Mouse (Mus musculus): ENCODE measurements at regions not wholly inside any gene's neighbourhood (a gene's known extent, or its start where the extent isn't known, plus 50 kb on each side); places are given as distances from the start of the nearest gene placed in this dataset.

DNA sequence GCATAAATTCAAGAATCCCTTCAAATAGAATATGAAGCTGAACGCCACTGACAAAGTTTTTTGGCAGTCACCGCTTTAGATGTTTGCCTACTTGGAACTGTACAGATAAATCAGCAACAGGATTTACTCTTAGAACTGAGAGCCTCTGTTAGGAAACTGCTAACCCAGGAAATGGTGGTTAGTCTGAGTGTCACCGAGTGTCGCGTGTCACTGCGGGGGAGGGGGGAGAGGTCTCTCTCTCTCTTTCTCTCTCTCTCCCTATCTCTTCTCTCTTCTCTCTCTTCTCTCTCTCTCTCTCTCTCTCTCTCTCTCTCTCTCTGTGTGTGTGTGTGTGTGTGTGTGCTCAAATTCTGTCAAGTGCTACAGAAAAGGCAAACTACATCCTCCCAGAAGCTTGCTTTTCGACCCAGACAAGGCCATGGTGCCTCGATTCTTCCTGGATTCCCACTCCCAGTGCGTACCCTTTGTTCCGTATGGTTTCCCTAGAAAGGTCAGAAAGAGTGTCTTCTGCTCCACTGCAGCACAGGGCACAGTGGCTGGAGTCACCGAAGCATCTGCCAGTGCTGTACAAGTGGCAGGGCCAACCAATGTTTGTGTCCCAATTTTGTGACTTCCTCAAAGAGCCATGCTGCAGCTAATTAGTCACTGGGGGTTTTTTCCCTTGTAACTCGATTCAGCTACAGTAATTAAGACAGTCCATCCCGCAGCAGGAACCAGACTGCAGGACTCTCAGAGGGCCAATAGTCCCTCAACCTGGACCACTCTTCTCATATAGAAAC, 87.0 kb downstream of the Cog6 start:
- DNase-seq = no peak

DNA sequence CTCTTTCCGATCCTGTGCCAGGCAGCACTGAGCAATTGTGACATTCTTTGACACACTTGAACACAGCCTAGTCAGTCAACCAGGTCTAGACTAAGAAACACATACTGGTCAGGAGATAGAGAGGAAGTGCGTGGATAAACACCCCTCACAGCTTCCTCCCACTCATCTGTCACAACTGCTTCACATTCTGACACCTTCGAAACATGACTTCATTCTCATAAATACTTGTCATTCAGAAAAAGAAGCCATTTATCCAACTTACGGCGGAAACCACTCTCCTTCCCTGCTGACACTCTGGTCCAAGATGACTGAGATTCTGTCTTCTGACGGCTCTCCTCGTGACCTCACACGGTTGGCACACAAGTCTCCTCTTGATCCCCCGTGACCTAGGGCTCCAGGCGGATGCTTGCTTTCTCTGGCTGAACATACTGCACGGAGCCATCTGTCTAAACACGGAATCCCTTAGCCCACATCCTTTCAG, 89.6 kb downstream of the Cog6 start:
- no peak for DNase-seq

DNA sequence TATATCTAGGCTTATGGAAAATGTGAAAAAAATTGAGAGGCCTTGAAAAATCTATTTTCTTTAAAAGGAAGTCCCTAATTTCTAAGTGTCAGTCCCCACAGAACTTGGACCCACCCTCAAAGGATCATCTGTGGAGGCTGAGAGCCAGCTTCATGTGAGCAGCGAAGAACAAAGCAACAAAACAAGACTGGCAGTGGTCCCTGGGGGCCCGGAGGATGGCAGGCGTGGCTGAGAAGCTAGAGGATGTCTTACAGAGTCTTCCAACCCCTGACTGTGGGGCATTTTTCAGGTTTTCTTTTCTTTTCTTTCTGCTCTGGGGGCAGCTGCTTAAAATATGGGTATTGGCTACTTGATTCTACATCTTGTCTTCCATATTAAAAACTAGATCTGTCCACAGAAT, 90.5 kb downstream of the Cog6 start:
- no peak for DNase-seq

DNA sequence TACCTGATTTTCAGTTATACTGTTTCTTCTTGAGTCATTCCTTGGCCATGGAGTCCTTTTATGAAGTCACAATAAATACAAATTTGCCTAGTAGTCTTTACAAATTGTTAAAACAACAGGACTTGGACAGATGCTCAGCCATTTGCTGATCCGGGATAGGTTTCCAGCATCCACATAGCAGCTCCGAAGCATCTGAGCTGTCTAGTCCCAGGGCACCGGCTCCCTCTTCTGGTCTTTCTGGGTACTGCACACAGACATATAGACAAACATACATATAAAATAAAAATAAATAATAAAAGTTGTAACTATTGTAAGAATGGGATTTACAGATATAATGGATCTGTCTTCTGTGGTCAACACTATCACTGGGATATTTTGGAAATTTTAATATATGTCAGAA, 91.8 kb downstream of the Cog6 start:
- no peak for DNase-seq

DNA sequence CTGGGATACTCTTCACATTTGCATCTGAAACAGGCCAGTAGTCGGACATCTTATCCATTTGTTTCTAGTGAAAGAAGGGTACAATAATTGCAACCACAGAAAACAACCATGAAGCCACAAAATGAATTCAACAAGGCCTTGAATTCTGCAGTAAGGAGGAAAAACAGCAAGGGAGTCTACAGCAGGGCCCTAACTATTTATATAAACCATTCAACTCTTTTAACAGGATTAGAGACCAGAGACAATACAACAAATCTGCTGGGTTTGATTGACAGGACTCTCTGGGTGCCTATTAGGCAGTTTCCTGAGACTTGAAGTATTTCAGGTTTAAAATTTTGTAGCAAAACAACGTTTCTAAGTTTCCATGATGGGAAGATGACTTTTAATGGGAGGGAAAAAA, 92.4 kb downstream of the Cog6 start:
- no peak for DNase-seq

DNA sequence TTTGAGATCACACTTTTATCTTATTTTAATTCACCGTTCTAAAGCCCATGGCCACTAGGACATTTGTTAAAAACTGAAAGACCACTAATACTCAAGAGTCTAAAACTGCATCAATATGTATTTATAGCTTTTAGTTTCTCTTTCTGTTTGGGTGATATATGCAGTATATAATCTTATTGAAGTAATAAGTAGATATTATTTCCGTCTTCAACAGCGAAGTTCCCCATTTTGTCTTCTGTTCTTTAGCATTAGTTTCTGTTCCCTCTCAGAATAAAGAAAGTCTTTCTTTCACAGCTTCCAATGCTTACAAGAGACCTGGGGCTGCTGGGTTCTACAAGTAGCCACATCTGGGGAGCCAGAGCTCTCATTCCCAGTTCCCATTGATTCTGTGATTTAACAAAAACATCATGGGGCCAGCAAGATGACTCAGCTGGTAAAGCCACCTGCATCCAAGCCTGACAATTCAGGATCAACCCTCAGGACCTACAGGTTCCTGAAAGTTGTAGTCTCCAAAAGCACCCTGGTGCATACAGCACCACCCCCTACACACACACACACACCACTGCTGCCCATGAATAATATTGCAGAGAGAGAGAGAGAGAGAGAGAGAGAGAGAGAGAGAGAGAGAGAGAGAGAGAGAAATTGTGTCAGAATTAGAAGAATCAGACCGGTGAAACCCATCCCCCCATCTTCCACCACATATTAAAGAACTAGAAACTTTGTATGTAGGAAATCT, 93.0 kb downstream of the Cog6 start:
- DNase-seq = no peak

DNA sequence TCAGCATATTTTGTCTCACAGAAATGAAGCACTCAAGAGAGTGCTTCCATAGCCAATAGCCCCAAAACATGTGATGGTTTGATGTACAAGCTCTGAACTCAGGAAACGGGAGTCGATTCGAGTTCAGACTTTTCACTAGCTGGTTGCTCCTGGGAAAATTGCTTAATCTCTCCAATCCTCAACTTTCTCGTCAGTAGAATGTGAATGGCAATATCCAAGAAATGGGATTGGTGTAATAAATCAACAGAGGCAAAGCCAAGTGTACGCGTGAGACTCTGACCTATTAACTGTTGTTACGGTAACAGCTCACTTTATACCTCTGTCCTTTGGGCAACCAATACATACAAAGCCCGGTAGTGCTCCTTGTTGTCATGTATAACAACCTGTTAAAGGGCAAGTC, 94.6 kb downstream of the Cog6 start:
- DNase-seq = no peak

DNA sequence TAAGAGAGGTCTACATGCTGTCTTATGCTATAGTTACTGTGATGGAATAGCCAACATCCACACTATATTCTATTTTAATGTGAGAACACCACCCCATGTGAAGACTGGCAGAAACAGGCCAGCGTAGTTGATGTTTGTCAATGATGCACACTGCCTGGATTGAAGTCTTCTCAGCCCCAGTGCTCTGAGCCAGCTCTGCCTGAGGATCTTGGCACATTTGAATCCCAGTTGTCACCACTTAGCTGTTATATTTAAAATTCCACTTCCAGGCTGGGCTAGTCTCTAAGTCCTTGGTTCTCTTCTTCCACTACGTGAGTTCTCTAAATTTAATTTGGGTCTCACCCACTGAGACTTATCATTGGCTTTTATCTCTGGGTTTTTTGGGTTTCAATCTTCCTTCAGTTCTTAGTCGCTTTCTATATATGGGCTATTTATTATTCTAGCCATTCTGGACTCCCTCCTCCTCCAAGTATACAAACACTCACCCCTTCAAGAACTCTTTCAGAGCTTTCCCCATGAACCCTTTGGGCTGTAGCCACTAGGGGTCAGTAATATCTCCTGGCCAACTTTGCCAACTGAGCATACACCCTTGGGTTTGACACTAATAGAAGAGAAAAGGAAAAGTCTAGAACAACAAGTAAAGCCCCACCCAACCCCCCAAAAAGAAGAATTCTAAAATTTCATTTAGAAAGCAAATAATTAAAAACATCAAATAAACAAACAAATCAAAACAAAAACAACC, 110.0 kb downstream of the Cog6 start:
- no peak for DNase-seq

DNA sequence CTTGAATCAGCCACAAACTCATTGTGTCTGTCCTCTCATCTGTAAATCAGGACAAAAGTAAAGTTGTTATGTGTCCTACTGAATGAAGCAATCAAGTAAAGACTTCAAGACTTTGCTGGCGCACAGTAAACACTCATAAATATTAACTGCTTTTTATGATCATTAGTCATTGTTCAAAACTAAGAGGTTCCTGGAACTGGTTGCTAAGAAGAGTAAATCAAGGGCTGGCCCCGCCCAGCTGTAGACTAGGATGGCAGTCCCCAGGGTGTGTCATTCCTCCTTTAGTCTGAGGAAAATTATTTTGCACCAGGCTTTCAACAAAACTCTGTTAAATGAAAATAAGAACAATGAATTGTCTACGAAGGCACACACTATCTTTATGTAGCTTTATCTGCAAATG, 113.0 kb downstream of the Cog6 start:
- no peak for DNase-seq

DNA sequence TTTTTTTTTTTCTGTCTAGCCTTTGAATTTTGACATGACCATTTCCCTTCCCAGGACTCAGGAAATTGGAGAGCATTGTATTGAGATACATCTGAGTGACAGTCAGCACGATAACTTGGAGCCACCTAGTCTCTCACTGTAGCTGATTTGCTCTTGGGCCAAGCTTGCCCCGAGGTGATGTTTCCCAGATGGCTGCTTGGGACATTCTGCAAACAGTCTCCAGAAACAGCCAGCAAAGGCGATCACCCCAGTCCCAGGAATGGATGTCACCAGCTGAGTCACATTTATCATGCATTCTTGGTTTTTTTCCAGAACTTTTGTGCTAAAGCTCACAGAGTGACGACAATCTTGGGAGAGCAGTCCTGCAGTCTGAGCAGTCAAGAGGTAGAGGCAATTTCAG, 119.4 kb downstream of the Cog6 start:
- DNase-seq = peak; percentile 8

DNA sequence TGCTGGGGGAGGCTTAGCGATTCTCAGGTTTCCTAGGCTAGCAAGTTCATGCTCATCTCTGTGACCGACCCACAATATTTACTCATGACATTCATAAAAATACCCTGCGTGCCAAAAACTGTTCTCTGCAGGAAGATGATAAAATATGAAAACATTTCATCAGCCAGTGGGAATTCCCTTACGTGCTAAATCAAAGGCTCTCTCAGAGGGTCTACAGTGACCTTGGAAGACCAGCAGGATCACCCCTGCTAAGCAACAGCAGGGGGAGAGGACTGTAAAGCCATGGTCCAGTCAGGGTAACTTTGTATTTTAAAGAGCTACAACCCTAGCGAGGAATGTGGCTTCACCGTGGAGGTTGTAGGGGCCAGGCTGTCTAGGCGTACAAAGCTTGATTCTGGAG, 120.6 kb downstream of the Cog6 start:
- no peak for DNase-seq

DNA sequence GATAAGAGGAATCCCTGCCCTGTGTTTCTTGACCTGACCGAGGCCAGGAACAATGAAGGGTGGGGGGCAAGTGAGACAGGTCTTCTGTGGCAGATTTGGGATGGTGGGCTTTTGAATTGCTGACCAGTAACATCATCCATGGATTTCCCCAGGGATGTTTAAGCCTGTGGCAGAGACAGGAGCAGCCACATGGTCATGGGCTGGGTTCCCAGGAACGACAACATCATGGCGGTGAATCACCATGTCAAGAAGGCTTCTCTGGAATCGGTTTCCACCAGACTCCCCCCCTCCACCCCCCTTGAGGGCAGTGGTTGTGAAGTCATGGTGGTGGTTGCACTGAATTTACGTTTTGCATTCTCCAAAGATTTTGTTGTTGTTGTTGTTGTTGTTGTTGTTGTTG, 121.3 kb downstream of the Cog6 start:
- DNase-seq = no peak

DNA sequence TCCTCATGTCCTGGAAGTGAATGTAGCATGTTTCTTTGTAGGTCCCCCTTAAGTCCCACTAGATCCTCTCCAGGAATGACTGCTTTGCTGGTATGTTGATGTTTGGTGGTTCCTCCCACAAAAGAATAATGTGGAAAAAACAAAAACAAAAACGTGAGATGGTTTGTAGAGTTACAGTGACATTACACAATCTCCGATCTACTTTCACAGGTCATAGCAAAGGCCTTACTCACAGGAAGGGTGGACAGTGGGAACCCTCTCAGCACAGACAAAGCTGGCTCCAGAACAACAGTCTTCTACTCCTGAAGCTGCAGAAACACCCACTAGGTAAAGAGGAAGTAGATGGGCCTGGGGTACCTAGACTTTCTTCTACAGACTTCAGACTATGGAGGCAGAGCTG, 122.2 kb downstream of the Cog6 start:
- DNase-seq = no peak

DNA sequence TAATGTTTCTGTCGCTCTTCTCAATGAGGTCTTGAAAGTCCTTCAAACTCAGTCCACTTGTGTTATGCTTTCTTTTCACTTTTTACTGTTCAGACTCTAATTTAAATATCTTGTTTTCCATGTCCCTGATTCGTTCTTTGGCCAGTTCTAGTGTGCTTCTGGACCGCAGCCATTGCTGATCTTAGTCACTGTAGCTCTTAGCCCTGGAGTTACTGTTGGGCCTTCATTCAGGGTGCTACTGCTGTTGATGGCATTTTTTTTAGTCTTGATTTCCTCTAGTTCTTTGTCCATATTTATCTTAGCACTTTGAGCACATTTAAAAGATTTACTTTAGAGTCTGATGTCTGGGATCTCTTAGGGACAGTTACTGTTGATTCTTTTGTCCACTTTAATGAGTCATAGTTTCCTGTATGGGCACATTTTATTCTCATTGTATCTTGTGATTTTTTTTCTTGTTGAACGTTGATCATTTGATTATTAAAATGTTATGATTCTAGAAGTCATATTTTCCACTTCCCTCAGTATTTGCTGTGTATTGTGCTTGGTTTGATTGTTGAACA, 127.8 kb downstream of the Cog6 start:
- no peak for DNase-seq

DNA sequence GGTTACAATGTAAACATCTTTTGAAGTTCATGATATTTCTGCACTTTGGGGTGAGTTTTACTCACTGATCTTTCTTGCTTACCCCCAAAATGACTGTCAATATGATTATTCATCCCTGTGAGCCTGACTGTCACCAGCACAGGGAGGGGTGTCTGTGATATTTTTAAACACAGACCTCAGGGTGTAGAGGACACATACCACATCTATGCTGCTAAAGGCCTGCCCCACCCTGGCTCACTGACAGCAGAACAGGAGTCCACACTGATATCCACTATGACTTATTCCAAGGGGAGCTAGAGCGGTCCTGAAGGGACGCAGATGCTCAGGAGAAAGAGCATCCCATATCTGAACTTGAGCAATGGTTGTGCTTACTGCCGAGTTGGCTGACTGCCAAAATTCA, 135.1 kb downstream of the Cog6 start:
- DNase-seq = no peak

DNA sequence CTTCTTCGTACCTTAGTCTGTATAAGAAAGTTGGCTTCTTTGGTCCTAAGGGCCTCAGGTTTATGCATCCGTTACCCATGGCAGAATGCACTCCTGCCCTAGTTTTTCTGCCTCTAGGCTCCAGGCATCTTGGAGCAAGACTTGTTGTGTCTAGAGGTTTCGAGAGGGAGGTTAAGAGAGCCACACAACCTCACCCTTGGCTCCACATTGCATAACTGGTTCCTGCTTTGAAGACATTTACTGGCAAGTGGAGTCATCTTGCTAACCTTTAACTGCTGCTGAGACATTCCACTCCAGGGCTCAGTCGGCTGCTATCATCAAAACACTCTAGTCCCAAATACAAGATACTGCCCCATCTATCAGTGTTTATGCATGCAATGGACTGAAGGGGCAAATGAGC, 135.9 kb downstream of the Cog6 start:
- DNase-seq = no peak

DNA sequence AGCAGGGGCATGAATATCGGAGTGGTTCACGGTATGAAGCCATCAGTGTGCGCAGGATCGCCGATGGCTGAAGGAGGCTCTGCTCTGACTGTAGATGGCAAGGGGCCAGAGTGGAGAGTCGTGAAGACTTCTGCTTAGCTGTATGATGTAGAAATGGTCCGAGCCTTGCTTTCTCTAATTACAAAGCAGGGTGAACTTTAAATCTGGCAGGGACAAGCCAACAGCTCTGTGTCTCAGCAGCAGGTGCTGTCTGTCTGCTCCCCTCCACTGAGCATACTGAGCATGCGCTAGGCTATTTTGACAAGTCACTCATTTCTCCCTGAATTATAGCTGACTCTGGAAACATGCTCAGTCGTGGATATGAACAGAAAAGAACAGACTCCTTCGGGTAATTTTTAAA, 137.3 kb downstream of the Cog6 start:
- no peak for DNase-seq

DNA sequence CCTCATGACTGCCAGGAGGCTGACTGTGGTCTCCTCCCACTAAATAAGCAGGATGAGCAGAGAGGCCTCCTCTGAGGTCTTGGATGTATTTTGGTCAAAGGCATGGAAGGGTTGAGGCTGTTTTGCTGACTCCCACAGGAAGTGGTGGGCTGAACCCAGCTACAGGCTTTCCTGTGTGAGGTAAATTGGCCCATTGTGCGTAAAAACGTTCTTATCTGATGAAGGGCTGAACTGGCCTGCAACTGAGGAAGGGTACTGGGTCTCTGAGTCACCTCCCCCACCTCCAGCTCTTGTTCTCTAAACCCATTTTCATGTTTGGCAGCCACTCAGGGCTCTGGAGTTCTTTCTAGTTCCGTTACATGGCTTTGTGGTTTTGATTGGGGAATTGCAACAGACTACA, 138.7 kb downstream of the Cog6 start:
- DNase-seq = no peak

DNA sequence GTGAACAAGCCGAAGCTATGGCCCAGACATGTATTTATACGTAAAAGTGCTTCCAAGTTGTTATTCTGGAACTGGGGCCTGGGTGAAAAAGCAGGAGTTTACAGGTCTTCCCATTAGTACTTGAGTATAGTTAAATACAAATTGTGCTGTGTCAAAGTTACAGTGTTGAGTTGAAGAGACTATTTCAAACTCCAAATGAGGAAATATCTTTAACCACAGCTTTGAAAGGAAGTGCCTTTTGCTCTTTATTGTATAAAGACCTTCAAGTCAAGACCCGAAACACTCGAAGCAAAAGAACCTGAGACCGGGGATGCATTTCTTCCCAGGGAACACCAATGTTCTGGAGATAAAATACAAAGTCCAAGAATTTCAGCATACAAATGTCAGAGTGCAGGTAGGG, 144.8 kb downstream of the Cog6 start:
- DNase-seq = no peak

DNA sequence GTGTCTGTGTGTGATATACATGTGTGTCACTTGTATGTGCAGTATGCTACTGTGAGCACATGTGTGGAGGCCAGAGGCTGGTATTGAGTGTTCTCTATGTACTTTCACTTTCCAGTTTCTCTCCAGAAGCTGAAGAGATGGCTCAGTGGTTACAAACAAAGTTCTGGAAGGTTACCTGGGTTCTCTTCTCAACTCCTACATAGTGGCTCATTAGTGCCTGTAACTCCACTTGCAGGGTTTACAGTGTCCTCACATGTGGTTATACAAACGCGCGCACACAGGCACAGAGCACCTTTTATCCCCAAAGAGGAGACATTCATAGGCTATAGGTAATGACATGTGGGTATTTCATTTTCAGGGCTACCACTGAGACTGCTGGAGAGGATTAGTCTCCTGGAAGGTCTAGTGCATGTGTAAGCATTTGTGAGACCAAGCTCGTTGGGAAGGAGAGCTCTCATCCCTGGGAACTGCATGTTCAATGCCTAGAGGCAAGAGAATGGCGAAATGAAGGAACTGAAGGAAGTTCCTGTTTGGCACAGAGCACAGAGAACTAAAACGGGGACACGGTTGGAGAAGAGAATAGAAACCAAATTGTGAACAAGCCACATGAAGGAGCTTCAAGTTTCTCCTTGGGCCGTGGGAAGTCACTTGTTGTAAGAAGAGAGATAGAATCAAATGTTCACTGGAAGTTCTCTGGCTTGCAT, 153.7 kb downstream of the Cog6 start:
- DNase-seq = no peak

DNA sequence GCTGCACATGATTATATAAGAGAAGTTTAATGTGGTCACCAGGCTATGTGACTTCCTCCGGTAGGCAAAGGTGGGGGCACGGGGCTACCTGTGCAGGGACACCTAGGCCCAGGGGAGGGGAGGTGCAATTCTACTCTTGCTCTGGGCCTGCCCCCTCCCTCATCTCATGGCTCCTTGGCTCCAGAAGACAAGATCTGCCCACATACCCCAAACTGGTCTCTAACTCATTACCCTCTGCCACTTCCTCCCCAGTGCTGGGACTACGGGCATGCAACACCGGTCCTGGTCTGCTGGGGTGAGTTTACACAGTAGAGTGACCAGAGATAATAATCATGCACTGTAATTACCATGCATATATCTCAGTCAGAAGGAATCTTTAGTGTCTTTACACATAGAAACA, 155.0 kb downstream of the Cog6 start:
- DNase-seq = no peak

DNA sequence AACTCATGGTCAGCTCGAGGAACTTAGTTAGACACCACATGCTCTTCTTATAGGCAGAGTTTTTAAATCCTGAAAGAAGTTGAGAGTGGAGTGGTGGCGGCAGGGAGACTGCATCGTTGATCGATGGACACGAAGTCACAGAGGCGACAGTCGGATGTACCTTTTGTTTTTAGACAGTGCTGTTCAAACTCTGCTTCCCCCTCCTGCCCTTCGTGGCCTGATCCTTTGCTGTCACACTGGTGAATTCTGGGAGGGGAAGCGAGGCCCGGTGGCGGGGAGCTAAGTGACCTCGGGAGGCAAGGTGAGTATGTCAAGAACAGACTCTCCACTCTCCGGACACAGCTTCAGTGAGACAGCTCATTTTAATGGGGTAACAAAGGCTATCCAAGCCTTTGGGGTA, 155.5 kb downstream of the Cog6 start:
- DNase-seq = no peak

DNA sequence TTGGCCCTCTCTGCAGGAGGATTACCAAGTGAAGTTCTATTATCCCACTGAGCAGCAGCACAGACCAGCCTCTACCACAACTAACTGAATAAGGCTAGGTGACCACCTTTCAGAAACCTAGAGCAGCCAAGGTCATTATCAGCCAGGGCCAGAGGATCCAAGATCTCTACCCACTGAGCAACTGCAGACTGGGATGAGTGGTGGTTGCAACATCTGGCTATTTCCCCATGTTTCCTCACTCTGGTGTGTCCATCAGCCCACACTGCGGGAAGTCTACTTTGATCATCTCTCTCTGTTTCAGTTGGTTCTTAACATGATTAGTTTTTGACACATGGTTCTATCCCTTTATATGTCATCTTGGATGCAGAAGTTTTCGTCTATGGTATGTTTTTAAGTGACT, 157.2 kb downstream of the Cog6 start:
- no peak for DNase-seq

All from cerebellum, adult 9-11 months (tissue).